Mouse (Mus musculus) embryo, embryonic 10.5 days (tissue): ENCODE results near the gene Odf3l1.

Source experiments
- DNase-seq: peaks from one replicate; pipeline ENCODE4 v3.0.0-alpha.2; 2015; ENCODE audit warnings: low spot score

Gene Odf3l1

DNA sequence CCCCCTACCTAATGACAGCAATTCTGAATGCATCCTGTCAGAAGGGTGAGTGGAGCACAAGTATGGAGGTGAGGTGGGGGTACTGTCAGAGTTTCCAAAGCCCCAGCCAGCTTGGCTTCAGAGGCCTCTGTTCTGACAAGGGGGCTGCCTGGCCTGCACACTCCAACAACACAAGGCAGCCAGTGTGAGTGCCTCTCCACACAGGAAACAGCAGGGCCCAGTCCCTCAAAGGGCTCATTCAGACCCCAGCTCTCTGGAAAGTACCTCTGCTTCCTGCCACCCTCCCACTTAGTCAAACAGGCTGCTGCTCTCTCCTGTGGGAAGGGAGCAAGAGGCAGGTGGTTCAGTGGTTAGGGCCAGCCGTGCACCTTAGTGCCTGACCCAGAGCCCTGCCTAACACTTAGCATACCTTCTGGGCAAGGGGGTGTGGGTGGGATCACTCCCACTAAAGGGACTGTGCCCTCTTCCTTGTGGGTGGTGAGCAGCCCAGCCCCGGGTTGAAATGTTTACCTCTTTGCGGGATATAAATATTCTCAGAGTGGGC, 17.1 kb upstream of the Odf3l1 start:
- no peak for DNase-seq

DNA sequence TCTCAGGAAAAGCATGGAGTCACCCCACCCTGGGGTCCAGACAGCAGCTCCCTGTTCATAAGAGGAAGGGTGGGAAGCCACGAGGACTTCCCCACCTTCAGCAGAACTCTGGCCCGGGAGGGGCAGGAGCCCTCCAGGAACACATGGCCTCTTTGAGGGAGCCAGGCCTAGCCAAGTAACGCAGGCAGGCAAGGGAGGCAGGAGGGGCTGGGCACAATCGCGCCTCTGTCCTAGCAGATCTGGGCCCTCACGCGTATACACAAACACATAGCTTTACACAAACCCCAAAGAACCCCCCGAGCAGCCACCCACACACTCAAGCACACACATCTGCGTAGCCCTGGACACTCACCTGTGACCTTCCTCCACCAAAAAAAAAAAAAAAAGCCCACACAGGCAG, 16.3 kb upstream of the Odf3l1 start:
- DNase-seq: no peak

DNA sequence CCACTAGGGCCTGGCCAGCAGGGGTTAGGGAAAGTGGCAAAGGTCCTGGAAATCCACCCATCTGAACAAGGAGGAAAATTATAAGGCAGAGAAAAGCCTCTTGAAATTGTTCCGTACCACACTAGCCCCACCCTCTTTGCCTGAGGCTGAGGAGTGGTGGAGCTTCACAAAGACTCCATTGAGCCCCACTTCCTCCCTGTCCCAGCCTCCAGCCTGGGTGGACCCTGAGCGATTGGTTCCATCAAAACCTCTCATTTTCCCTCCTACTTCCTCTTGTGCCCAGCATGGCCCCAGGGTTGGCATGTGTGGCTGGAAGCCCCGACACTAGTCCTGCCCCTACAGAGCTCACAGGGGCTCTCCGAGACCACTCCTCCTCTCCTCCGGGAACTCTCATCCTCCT, 12.8 kb upstream of the Odf3l1 start:
- DNase-seq: no peak

DNA sequence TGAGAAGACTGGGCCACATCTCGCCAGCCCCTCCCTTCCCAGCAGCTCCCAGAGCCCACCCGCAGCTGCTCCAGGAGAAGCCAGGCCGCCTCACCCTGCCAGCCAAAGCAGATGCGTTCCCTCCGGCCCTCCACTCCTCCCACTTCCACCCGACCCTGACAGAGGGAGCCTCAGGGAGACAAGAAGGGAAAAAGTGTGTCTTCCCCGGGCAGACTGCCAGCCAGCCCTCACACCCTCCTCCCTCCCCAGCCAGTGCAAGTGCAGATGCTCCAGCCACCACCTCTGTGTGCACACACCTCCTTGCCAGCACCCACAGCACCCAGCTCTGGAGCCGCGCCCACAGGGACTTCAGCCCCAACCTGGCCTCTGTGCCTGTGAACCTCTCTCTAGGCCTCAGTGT, 12.3 kb upstream of the Odf3l1 start:
- no peak for DNase-seq

DNA sequence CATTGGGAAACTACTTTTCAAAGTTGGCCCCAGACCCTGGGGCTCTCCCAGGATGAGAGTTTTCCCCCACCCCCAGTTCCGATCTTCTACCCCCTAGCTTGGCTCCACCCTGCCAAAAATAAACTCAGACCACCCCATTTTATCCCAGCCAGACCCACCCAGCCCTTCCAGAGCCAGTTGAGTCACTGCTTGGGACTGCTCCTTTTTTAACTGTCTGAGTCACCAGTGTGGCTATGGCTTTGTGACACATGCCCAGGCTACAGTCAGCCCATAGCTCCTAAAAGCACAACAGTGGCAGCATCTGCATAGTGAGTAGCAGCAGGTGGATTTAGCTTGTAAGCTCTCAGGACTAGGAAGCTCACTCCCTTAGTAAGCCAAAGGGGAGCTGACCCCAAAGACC, 8.6 kb upstream of the Odf3l1 start:
- no peak for DNase-seq

DNA sequence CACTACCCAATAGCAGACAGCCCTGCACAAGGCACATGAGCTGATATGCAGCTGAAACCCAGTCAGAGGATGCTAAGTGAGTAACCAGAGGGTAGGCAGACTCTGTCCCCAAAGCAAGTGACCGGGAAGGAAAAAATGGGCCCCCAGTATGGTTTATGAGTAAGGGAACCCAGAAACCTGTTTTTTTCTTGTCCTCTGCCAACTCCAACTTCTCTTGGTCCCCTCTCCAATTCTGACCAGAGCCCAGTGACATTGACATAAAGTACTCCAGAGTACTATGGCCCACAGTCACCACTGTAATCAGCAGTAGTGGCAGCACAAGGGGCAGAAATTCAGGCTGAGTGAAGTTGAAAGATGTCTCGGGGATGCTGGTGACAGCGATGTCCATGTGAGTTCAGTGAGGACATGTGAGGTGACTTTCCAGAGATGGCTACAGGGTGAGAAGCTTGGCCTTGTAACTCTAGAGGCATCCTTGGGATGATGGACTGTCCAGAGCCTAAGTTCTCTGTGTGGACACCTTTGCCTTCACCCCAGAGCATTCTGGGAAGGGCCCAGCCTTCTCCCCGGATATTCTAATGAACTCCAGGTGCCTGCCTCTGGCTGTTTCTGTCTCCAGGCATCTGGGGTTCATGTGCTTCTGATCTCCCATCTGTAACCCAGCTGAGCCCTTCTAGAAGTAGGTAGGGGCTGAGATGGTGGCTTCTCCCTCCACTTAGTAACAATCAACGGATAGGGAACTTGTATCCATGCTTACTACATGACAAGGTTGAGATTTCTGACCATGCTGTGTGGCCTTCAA, 7.8 kb upstream of the Odf3l1 start:
- no peak for DNase-seq

DNA sequence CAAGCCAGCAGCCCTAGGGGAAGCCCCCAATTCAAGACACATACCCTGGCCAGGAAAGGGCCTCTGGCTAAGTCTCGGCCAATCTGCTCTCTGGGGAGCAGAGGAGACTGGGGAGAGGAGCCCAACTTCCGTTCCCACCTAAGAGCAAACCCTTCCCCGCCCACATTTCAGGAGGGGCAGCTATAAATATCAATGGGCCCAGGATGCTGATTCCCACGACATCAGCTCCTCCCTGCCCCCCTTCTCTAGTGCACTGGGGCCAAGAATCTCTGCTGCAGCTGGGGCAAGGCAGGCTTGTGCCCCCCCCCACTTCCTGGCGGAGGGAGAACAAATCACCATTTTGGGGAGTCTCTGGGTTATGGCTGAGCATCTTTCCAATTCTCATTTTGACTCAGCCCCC, 6.7 kb upstream of the Odf3l1 start:
- no peak for DNase-seq

DNA sequence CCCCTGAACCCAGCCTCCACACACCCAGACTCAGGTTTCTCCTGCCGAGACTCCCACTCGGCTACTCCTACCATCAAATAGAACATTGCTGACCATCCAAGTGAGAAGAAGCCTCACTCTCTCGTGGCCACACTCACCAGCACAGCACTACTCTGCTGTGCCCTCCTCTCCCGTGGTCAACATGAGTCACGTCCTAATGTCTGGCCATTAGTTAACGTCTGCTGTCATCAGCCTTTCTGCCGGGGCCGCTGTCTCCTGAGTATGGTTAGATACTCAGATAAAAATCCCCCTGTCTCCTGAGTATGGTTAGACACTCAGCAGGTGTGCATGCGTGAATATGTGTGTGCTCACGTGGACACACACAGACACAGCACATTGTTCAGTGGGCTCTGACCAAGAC, 6.3 kb upstream of the Odf3l1 start:
- no peak for DNase-seq

DNA sequence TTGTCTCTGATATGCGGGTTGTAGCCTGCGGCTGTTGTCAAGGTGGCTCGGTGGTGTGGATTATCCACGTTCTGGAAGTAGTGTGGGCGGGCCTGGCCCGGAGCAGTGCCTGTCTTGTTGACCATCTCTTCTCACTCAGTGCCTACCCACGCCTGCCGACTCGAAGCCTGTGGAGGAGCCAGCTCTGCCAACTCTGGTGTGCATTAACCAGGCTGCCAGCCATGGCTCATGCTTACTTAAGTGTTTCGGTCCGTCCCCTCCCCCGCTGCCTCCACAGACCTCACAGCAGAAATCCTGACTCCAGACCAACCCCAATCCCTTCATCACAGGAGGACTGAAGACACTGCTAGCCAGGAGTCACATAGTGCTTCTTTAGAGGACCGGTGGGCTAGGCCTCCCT, 5.1 kb upstream of the Odf3l1 start:
- DNase-seq: no peak

DNA sequence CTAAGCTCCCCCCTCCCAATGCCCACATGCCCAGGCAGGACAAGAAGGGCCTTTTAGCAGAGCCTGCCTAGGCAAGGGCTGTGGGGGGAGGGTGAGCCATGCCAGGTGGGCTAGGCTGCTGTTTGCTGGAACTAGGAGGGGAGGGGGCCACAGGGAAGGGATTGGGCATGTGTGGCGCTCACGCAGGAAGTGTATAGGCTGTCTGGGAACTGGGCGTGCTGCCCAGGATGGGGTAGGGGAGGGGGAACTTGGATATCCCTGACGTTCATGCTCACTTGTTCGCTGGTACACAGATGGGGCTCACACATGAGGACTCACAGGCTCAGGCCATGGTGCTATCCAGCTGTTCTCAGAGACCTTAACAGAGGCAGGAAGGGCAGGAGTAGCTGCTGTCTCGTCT, 3.8 kb upstream of the Odf3l1 start:
- DNase-seq: no peak

DNA sequence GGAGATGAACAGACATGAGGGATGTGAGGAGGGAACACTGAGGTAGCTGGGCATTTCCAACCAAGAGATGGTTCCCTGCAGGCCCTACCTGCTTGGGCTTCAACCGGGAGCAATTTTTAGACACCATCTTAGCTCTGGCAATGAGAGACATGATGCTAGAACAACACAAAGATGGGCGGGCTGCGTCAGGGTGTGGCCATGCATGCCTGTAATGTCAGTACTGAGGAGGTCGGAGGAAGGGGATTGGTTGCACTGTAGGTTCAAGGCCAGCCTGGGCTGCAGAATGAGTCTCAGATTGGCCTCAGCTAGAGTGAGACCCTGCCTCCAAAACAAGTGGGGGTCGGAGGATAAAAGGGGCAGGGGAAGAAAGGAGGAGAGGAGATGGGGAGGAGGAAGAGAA, 2.0 kb upstream of the Odf3l1 start:
- no peak for DNase-seq

DNA sequence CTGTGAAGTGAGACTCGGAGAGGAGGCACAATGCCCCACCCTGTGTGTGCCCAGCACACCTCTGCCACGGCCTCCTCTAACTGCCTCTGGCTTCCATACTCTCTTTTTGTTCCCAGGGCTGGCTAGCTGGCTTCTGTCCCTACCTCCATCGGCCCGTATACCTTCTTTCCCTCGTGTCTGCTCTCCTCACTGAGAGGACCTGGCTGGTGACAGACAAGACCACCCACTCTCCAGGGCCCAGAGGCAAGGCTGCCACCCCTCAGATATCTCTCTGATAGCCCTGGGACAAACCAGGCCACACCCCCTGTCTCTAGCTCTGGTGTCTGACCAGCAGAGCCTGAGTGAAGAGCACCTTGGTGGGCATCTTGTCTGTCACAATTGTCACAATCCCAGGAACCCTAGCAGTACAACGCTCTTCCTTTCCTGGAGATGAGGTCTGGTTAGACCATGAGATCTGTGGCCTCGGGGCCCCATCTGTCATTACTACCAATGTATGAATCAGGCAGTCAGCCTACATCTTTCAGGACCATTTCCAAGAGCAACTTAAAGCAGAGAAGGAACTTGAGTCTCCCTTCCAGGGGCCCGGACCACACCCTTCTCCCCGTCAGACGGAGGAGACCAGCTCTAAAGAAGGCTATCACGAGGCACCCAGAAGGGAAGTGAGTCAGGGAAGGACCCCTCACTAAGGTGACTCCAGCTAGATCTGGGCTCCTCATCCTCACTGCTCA, 1.4 kb upstream of the Odf3l1 start:
- no peak for DNase-seq

DNA sequence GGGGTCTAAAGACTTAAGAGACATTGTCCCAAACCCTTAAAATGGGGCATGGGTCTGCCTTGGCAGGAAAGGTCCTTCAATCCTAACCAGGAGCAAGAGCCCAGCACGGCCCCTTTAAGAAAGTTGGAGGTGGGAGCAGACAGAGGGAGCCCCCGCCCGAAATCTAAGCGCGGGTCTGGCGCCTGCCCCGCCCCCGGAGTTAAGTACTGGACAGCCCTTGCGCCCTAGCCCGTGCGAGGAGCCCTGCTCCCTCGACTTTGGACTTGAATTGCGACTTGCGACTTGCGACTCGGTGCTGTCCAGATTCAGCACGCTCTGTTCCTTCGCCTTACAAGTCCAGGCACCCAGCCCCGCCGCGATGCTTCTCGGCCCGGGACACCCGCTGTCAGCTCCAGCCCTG, 353 bp upstream of the Odf3l1 start, which contains the start of gene Cspg4:
Gene Cspg4 (plus strand): TSS at position 202 of the 400 bp plus-strand sequence.
- DNase-seq: peak; percentile 81

DNA sequence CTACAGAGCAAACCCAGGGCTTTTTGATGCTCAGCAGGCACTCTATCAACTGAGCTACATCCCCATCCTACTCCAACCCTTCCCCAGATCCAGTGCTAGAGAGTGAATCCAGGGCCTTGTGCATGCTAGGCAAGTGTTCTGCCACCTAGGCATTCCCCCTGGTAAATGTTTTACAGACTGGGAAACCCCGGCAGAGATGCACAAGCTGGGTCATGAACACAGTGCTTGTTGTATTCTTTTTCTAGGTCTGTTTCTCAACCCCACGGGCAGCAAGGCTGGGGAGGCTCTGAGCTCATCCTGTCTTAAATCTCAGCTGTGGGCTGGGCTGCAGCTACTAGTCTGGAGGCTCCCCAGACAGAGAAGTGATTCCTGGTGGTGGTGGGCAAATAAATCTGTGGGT, 1.6 kb downstream of the Odf3l1 start:
- DNase-seq: no peak

DNA sequence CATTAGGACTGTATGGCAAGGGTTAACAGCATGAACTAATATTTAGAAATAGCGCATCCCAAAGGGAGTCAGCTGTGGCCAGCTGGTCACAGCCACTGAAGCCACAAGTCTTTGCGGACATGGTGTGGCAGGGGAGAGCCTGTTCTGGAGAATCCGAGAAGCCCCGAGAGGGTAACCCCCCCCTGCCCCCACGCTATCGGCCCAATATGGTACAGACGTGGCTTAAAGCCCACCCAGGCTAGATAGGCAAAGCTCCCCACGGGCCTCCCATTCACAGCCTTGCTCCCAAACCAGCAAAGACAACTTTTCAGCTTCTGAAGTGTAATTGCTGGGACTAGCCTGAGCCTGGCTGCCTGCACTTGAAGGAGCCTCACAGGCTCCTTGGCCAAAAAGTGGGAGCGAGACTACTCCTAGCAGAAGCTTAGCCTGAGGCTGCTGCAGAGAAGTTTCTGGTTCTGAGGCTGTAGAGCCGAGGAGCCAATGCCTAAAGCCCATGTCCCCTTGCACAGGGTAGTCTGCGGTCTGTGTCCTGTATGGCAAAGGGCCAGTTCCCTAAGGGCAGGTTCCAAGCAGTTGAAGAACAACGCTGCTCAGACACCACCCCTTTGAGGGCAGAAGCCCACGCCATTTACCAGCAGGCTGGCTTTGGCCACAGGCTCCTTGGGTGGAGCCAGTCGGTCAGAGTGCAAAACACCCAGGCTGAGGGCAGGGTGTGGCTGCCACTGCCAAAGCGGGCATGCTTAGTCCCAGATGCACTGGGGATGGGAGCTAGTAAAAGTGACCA, 3.8 kb downstream of the Odf3l1 start:
- no peak for DNase-seq

DNA sequence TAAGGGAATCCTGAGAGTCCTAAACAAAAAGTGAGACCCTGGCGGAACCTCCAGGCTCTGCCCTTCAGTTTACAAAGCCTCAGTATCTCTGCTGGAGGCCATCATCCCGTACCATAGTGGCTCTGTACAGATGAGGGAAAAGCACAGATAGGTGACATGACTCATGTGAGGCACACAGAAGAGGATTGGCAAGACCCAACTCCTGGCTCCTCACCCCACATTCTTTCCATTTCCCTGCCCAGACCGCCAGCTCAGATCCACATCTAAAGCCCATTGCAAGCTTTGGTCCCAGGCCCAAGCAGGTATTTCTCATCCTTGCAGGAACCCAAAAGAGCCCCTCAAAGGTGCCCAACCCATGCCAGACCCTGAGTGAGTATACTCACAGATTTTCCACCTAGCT, 4.4 kb downstream of the Odf3l1 start:
- no peak for DNase-seq

DNA sequence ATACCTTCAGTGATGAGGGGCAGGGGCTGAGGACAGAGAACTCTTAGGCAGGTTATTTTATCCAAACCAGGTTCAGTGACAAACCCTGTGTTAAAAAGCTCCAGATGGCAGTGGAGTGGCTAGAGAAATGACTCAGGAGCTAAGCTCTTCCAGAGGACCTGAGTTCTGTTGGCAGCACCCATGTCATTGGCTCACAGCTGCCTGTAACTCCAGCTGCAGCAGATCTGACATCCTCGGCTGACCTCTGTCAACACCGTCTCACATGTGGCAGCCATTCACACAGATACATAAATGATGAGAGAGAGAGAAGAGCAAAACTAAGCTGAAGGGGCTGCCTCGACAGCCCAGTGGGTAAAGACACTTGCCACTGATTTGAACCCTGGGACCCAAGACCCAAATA, 7.0 kb downstream of the Odf3l1 start:
- DNase-seq: no peak

DNA sequence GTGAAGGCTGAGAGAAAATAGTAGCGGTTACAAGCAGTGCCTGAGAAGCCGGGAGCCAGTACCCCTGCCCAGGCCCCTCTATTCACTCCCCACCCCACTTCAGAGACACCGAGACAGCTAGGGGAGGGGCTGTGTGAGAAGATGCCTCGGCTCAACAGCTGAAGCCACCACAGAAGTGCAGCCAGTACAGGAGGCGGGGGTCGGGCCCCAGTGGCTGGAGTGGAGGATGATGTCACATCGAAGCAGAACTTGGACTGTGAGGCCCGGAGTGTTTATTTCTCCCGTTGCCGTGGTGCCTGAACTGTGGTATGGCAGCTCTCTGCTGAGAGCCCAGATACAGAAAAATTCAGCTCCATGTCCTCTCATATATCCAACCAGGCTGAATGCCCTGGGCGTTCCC, 12.7 kb downstream of the Odf3l1 start:
- peak; percentile 59 for DNase-seq

DNA sequence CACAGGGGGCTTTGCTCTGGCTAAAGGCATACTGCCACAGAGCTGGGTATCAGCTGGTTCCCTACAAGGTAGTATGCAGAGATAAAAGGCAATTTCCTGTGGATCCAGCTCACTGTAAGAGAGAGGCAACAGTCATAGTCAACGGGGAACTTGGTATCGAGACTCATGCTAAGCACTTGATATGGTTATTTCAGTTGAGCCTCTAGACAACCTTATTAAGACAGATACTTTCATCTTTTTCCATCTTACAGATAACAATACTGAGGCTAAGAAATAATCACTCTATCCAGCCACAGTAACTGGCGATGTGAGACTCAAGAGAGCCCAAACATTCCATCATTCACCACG, 13.6 kb downstream of the Odf3l1 start:
- no peak for DNase-seq

DNA sequence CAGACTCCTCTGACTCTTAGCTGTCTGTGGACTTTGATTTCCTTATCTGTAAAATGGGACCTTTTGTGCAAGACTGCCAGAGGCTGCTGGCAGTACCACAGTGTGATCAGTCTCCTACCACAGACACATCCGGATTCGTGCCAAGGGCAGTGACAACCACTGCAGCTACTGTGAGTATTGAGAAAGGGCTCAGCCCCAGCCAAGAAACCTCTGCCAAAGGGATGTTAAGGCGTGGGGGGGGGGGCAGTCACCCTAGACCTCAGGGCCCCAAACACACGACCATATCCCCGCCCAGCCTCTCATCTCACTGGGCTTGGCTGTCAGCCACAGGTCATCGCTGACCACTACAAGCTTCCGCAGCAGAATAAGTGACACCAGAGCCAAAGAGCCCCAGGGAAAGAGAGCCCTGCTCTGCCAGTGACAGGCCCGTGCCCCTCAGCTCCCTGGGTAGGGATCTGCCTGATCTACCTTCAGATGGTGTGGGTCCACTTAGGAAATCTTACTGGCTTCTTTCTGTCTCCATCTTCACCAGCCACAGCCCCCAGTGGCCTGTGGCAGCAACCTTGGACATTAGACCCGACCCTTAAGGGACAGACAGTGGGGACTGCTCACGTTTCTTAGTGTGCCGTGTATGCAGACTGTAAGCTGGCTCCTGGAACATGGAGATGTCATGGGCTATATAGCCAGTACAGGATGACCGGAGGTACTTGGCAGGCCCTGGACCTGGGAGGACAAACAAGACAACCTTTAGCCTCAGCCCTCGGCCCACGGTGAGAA, 14.2 kb downstream of the Odf3l1 start:
- DNase-seq: no peak

DNA sequence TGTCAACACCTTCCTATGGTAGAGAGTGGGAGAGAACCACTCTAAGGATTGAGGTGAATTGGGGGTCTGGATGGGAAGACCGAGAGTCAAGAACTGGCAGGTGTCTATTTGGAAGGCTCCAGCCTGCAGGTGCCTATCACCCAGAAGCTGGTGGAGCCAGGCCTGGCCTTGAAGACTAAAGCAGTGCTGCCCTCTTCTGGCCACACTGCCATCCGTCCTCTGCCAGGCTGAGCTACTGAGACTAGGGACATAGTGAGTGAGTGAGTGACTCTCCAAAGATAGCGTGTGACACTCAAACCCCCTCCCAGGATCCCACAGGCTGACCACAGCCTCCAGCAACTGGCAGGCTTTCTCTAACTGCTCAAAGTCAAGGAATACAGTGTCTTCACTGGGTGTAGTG, 17.0 kb downstream of the Odf3l1 start:
- peak; percentile 86 for DNase-seq

DNA sequence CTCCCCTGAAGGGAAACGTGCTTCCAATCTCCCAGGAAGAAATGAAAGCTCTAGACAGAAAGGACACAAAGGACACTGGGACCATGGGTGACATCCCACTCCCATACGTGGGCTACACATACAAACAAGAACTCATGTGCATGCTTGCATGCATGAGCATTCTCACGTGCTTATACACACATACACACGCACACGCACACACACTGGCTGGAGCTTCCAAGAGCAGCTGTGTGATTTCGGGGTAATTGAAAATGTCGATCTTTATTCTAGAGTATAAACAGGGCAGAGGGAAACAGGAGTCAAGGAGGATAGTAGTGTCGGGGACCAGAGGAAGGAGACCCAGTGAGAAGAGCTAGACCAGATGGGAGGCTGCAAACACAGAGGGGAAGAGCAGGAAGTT, 19.8 kb downstream of the Odf3l1 start:
- no peak for DNase-seq
